Mouse (Mus musculus): ENCODE measurements around the gene Hypk.
"Not testable (repeated sequence)": the region's sequence is repeated elsewhere in the genome, so short reads cannot be mapped to it uniquely, and the experiment has no call there.

DNA sequence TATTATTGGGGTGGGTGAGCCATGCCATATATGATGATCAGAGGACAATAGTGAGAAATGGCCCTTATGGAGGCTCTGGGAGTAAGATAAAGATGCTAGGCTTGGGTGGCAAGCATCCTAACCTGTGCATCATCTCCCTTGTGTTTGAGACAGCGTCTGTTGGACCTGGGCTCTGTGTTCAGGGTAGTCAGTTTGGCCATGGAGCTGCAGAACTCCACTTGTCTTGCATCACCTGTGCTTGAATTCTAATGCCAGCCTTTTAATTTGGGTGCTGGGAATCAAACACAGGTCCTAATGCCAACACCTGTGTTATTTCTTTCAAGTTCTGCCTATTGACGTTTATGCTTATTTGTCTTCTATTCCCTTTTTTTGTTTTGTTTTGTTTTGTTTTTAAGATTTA is 22.2 kb downstream of the Hypk start:
- TF ChIP-seq CTCF (IDR thresholded peaks at IDR 0.05 in 2 of 3, conservative IDR thresholded peaks at IDR 0.05 in 1 of 3; ENCODE audit: control insufficient read depth in 1 of 3, insufficient read depth in 1 of 3, low read depth in 2 of 3, low read length in 3 of 3, poor library complexity in 1 of 3, severe bottlenecking in 1 of 3); TCF12 (IDR thresholded peaks at IDR 0.05; ENCODE audit: low read depth, low read length); MAFK (IDR thresholded peaks at IDR 0.05; ENCODE audit: borderline replicate concordance, low read depth, low read length); USF2 (IDR thresholded peaks at IDR 0.05; ENCODE audit: borderline replicate concordance in 1 of 2, insufficient read depth in 1 of 2, low read depth in 1 of 2, low read length in 2 of 2): not testable (repeated sequence)
